Mouse (Mus musculus) liver, embryonic 12.5 days (tissue): ENCODE data around the gene Ctc1. TPM values are rescaled to one million over a fixed set of nuclear protein-coding genes. Genes with fewer than 3 reads are reported as not detected.
A peak's percentile ranks its signal among the peaks of the same experiment; 100 is the strongest.
"Not testable (repeated sequence)": the region's sequence is repeated elsewhere in the genome, so short reads cannot be mapped to it uniquely, and the experiment has no call there.

ENCODE experiments used
- ATAC-seq: fragments of 200-750 bp; cut with Nextera tagmentation; 2 replicates; pipeline ENCODE4 v1.8.0; 2017; ENCODE audit warnings: moderate number of reproducible peaks, mild to moderate bottlenecking, moderate library complexity
- H3K27ac ChIP-seq: fragments of 300-500 bp; sonication (generic); 2 replicates; pipeline ENCODE4 v1.5.1; 2016; ENCODE audit warnings: mild to moderate bottlenecking
- H3K27me3 ChIP-seq: fragments of 300-500 bp; sonication (generic); replicated peaks from 2 replicates; pipeline ENCODE4 v1.6.1; 2016; ENCODE audit warnings: mild to moderate bottlenecking, moderate library complexity
- H3K36me3 ChIP-seq: fragments of 300-500 bp; sonication (generic); 2 replicates; pipeline ENCODE4 v1.6.1; 2016; ENCODE audit warnings: mild to moderate bottlenecking, moderate library complexity
- H3K4me1 ChIP-seq: fragments of 300-500 bp; sonication (generic); 2 replicates; pipeline ENCODE4 v1.6.1; 2016
- H3K4me2 ChIP-seq: fragments of 300-500 bp; sonication (generic); 2 replicates; pipeline ENCODE4 v1.6.1; 2016; ENCODE audit warnings: mild to moderate bottlenecking, moderate library complexity
- H3K4me3 ChIP-seq: fragments of 300-500 bp; sonication (generic); 2 replicates; pipeline ENCODE4 v1.5.1; 2016; ENCODE audit warnings: mild to moderate bottlenecking, moderate library complexity
- H3K9ac ChIP-seq: fragments of 300-500 bp; sonication (generic); 2 replicates; pipeline ENCODE4 v1.6.1; 2016; ENCODE audit warnings: mild to moderate bottlenecking, moderate library complexity
- H3K9me3 ChIP-seq: fragments of 300-500 bp; sonication (generic); replicated peaks from 2 replicates; pipeline ENCODE4 v1.6.1; 2016; ENCODE audit warnings: mild to moderate bottlenecking, moderate library complexity
- WGBS: fragments of 180-500 bp; shearing (Covaris S2); methylation state at CpG from one replicate; pipeline ENCODE4 v1.1.7; 2016; ENCODE audit not compliant: insufficient replicate concordance; 5-methylcytosine and 5-hydroxymethylcytosine counted together
- polyA plus RNA-seq: library from polyadenylated mRNA; unstranded; fragments of >200 nt; fragmentation: Nextera tagmentation; extraction: Ambion mirVana; gene quantifications from 2 replicates; pipeline ENCODE4 v1.2.1, GENCODE M21; 2016

The Ctc1 gene
- polyA plus RNA-seq, 1 experiment from 2014 or later = 31.4 TPM

DNA sequence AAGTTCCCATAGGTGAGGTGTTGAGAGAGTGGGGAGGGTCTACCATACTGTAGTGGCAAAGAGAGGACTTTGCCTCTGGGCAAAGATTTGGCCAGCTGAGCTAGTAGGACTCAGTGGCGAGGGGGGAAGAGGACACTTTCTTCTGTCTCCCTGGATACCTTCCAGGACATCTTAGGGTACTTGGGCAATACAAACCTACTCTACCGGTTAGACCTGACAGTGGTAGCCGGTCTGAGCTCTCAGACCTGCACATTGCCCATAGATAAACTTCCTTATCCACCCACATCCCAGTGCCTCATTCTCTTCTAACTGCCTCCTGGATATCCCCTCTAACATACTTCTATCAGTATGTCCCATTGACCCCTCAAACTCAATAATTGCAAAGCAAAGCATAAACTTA lies 34.8 kb upstream of the Ctc1 start:
- Histone ChIP-seq H3K4me1 (peaks cover 9% of the 10 kb centered on the region), H3K27ac (no peak overlapping the region), H3K4me3 (no peak overlapping the region), H3K9ac (no peak overlapping the region), H3K4me2 (no peak overlapping the region), H3K36me3 (peaks cover 8% of the 10 kb centered on the region), H3K27me3 (0 out of 2 replicates have a peak, but pooled peaks cover 3% of the 10 kb centered on the region), H3K9me3 (no peaks in the 10 kb centered on the region)
- ATAC-seq = no peak
- 58% methylated on average over 3 of the region's 3 CpGs for WGBS

DNA sequence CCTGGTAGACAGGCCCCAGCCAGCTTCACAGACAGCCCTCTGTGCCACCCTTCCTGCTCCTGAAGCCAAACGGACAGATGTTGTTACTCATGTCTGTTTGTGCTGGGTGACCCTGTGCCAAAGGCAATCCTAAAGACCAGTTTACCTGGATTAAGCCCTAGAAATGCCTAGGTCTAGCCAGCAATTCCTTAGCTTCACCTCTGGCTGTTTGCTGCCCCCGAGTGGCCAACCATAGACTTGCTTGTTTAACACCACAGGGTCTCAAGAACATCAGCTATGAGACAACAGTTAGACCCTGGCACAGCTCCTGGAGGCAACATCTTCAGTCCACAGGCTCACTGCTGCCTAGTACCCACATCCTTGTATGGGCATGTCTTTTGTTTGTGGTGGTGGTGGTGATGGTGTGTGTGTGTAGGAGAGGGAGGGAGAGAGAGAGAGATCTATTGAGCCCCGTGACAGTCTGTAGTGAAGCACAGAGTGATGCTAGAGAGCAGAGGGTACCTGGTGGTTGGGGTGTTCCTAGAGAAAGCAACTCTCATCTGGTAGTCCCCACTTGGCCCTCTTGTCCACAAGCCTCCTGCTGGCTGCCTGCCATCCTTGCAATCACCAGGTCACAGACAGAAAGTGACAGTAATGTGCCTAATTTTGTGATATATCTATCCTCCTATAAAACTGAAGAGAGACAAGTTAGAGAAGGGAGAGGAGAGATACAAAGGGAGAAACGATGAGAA lies 32.9 kb upstream of the Ctc1 start:
- no peak for ATAC-seq
- Histone ChIP-seq H3K27me3 (no peaks in the 10 kb centered on the region), H3K4me1 (peaks cover 9% of the 10 kb centered on the region), H3K27ac (no peak overlapping the region), H3K9ac (no peak overlapping the region), H3K9me3 (no peaks in the 10 kb centered on the region), H3K4me2 (no peak overlapping the region), H3K4me3 (no peak overlapping the region), H3K36me3 (peaks cover 26% of the 10 kb centered on the region)
- WGBS = 28% methylated on average over 4 of the region's 4 CpGs

DNA sequence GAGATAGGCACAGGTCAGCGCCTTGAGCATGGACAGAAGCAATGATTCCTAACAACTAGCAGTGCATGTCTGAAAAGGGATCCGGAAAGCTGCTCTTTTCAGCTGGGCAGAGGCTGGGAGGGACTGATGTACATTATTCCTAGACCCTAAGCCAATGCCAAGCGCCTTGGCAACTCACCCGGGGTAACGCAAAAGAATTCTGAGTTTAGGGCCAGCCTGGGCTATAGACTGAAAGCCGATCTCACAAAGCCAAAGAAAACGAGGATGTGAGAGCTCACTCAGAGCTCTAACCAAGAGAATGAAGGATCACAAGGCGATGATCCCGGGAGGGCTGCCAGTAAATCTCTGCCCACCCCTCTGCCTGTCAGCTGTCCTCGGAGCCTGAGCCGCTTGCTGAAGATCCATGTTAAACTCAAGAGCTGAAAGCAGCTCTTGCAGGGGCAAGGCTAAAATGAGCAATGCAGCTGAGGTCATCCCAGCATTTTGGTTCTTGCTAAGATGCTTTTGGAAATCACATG lies 28.3 kb upstream of the Ctc1 start:
- Histone ChIP-seq H3K4me3 (no peak overlapping the region), H3K27me3 (no peaks in the 10 kb centered on the region), H3K4me2 (no peak overlapping the region), H3K4me1 (no peaks in the 10 kb centered on the region), H3K36me3 (peaks cover 73% of the 10 kb centered on the region), H3K9ac (no peak overlapping the region), H3K27ac (no peak overlapping the region), H3K9me3 (no peaks in the 10 kb centered on the region)
- no peak for ATAC-seq
- 89% methylated on average over 11 of the region's 11 CpGs for WGBS

DNA sequence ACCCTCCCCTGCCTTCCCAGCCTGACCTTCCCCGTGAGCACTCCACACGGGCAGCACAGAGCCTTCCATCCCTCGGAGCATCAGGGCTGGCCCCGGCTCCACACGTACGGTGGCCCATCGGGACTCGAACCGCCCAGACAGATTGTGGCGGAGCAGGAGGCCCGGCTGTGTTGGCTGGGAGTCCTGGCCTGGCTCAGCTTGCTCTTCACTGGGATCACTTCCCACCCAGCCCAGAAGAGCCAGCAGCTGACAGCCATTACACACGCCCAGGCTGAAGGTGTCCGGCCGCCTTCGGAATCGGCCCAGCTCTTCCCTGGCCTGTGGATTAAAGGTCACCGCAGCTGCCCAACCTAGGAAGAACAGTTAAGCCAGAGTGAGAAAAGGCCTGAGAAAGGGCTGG lies 27.4 kb upstream of the Ctc1 start:
- WGBS = 93% methylated on average over 17 of the region's 17 CpGs
- Histone ChIP-seq H3K9ac (no peak overlapping the region), H3K36me3 (peaks cover 82% of the 10 kb centered on the region), H3K4me2 (no peak overlapping the region), H3K4me3 (no peak overlapping the region), H3K9me3 (no peaks in the 10 kb centered on the region), H3K27ac (no peak overlapping the region), H3K27me3 (no peaks in the 10 kb centered on the region), H3K4me1 (no peaks in the 10 kb centered on the region)
- no peak for ATAC-seq

DNA sequence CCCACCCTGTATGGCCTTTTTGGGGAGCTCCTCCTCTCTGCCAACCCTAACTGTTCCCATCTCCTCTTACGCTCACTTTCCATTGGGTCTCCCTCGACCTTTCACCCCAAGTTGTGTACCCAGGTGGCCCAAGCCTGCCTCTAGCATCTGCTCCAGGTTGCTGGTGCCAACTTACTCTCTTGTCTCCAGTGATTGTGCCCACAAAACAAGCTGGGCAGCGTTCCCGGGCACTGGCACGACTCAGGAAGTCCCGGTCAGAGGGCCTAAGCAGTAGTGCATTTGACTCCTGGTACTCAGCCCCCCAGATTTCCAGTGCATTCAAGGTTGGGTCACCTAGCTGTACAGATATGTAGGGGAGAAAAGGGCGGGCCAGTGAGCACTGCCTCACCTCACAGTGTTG lies 22.6 kb upstream of the Ctc1 start:
- H3K27ac ChIP-seq = no peak overlapping the region
- no peaks in the 10 kb centered on the region for H3K9me3 ChIP-seq

DNA sequence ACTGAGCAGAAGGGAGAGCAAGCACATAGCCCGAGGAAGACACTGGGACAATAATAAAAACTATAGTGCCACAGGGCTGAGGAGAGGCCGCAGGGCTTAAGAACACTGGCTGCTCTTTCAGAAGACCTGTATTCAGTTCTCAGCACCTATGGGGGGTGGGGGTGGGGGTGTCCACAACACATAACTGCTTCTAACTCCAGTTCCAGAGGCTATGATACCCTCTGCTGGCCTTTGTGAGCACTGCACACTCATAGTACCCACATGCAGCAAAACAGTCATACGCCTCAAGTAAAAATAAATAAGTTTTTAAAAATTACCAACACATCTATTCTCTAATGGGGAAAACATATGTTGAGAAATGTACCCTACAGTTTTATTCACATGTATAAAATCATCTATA lies 21.3 kb upstream of the Ctc1 start:
- Histone ChIP-seq H3K9ac (no peak overlapping the region), H3K9me3 (no peaks in the 10 kb centered on the region), H3K4me1 (peaks cover 10% of the 10 kb centered on the region), H3K4me2 (no peak overlapping the region), H3K27ac (no peak overlapping the region), H3K4me3 (no peak overlapping the region), H3K36me3 (peaks cover 98% of the 10 kb centered on the region), H3K27me3 (no peaks in the 10 kb centered on the region)
- ATAC-seq = no peak
- WGBS = 83% methylated on average over 3 of the region's 3 CpGs

More for the DNA sequence above, 22.6 kb upstream of the Ctc1 start:
- Histone ChIP-seq H3K36me3 (peaks cover 98% of the 10 kb centered on the region), H3K27me3 (no peaks in the 10 kb centered on the region), H3K9ac (no peak overlapping the region), H3K4me1 (peaks cover 10% of the 10 kb centered on the region), H3K4me3 (no peak overlapping the region), H3K4me2 (no peak overlapping the region)
- no peak for ATAC-seq
- whole genome bisulfite sequencing = 86% methylated on average over 7 of the region's 7 CpGs

- peaks cover 10% of the 10 kb centered on the region for H3K4me1 ChIP-seq
- no peak overlapping the region for H3K4me3 ChIP-seq
- peaks cover 98% of the 10 kb centered on the region for H3K36me3 ChIP-seq
- WGBS = 65% methylated on average over 4 of the region's 4 CpGs
- ATAC-seq = no peak
- no peak overlapping the region for H3K9ac ChIP-seq
- no peak overlapping the region for H3K27ac ChIP-seq
- H3K9me3 ChIP-seq = no peaks in the 10 kb centered on the region
- H3K4me2 ChIP-seq = no peak overlapping the region
- H3K27me3 ChIP-seq = no peaks in the 10 kb centered on the region
These were observed 18.6 kb upstream of the Ctc1 start for GRCm38 (mm10) chr11:68997080-68997479.

GRCm38 (mm10) chr11:69002782-69003181 lies 12.9 kb upstream of the Ctc1 start:
- H3K27me3 ChIP-seq, H3K9me3 ChIP-seq, ATAC-seq, H3K4me3 ChIP-seq, H3K27ac ChIP-seq, H3K4me2 ChIP-seq, H3K9ac ChIP-seq: not testable (repeated sequence)
- 84% methylated on average over 4 of the region's 4 CpGs for WGBS
- H3K4me1 ChIP-seq = peaks cover 42% of the 10 kb centered on the region
- H3K36me3 ChIP-seq = peaks cover 73% of the 10 kb centered on the region

DNA sequence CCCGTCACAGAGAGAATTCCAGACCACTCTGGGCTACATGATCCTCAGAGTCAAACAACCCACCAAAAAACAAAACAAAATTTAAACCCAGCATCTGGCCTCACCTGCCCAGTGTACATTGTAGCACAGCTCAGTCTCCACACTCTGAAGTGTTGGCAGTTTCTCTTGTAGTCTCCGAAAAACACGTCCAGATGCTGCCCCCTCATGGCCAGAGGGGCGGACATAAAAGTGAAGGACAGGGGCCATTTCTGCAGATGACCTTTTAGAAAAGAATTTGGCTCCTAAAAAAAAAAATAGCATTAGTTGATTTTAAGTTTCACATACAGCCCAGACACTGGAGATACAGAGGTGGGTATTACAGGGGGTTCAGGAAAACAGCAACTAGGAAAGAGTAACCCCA lies 12.1 kb upstream of the Ctc1 start:
- H3K4me2 ChIP-seq = no peak overlapping the region
- H3K9me3 ChIP-seq = no peaks in the 10 kb centered on the region
- H3K27me3 ChIP-seq = no peaks in the 10 kb centered on the region
- peaks cover 43% of the 10 kb centered on the region for H3K4me1 ChIP-seq
- H3K9ac ChIP-seq = no peak overlapping the region
- no peak for ATAC-seq
- no peak overlapping the region for H3K27ac ChIP-seq
- no peak overlapping the region for H3K4me3 ChIP-seq
- 62% methylated on average over 4 of the region's 4 CpGs for WGBS
- H3K36me3 ChIP-seq = peaks cover 65% of the 10 kb centered on the region

GRCm38 (mm10) chr11:69005193-69005592 lies 10.5 kb upstream of the Ctc1 start:
- H3K9me3 ChIP-seq = no peaks in the 10 kb centered on the region
- H3K4me1 ChIP-seq = peaks cover 50% of the 10 kb centered on the region
- WGBS = 44% methylated on average over 7 of the region's 7 CpGs
- peak overlapping the region; percentile 77 for H3K27ac ChIP-seq
- no peak overlapping the region for H3K4me3 ChIP-seq
- peaks cover 49% of the 10 kb centered on the region for H3K36me3 ChIP-seq
- H3K4me2 ChIP-seq = peak overlapping the region; percentile 47
- peak overlapping the region; percentile 27 for H3K9ac ChIP-seq
- no peaks in the 10 kb centered on the region for H3K27me3 ChIP-seq
- ATAC-seq = peak; percentile 79

GRCm38 (mm10) chr11:69006575-69006974 lies 9.1 kb upstream of the Ctc1 start:
- Histone ChIP-seq H3K36me3 (peaks cover 35% of the 10 kb centered on the region), H3K4me2 (peak overlapping the region; percentile 87), H3K4me1 (peaks cover 64% of the 10 kb centered on the region), H3K4me3 (peak overlapping the region; percentile 69; the same call in 1 of the 2 replicates), H3K9ac (peak overlapping the region; percentile 70)
- H3K9me3 ChIP-seq, ATAC-seq, H3K27me3 ChIP-seq, H3K27ac ChIP-seq: not testable (repeated sequence)

DNA sequence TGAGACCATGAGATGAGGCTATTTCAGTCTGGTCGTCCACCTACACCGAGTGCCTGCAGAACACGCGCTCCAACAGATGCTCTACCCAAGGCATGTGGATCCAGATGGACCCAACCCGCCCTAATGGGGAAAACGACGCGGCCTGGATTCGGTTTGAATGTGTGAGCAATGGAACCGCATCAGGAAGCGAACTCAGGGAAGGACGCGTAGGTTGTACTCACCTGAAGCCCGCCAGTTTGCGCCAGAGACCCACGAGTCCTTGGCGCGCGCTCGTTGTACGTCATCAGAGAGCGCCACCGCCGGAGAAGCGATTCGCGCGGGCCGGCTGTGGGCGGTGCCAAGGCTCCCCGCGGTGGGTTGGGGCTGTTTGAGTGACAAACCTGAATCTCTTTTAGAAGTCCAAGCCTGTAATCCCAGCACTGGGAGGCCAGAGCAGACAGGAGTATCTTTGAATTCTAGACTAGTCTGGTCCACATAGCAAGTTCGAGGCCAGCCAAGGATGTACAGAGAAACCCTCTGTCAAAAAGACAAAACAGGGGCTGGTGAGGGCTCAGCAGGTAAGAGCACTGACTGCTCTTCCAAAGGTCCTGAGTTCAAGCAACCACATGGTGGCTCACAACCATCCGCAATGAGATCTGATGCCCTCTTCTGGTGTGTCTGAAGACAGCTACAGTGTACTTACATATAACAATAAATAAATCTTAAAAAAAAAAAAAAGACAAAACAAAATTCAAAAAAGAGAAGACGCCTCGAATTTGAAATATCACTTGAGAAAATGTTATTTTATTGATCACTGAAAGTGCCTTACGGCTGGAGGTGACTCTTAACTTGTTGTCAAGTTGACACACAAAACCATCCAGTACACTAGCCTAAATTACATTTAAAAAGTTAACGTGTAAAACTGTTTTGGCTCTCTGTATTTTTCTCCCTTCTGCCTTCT lies 7.3 kb upstream of the Ctc1 start, which contains the start of gene Pfas:
Gene Pfas (minus strand): TSS at position 279 of the 940 bp plus-strand sequence.
- Histone ChIP-seq H3K4me2 (peak within 1 kb of the TSS; percentile 87), H3K4me3 (peak within 1 kb of the TSS; percentile 69), H3K9ac (peak within 1 kb of the TSS; percentile 70), H3K9me3 (no peaks in the 10 kb centered on the region), H3K27me3 (no peaks in the 10 kb centered on the region), H3K4me1 (peaks cover 70% of the 10 kb centered on the region), H3K36me3 (peaks cover 16% of the 10 kb centered on the region), H3K27ac (peak within 1 kb of the TSS; percentile 90)
- ATAC-seq = peak; percentile 77
- WGBS = 7% methylated on average over 38 of the region's 38 CpGs
